Mouse (Mus musculus): Measurements from ENCODE around the gene Ddx17.

The Ddx17 gene

DNA sequence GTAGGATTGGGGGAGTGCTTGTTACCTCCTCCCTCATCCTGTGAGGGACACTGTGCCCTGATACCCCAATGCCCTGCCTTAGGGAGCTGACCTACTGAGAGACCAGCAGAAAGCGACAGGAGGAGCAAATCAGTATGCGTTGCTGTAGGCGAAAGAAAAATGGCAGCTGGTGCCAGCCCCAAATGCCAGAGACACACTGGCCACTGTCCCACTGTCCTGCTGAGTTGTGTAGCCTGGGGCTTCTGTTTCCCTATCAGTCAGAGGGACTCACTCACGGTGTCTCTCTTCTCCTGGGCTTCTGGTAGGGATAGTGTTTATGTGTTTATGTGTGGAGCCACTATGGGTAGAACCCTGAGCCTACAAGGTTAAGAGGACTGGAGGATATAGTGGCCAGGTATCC is 28.8 kb downstream of the Ddx17 start:
- DNase-seq: no peak

DNA sequence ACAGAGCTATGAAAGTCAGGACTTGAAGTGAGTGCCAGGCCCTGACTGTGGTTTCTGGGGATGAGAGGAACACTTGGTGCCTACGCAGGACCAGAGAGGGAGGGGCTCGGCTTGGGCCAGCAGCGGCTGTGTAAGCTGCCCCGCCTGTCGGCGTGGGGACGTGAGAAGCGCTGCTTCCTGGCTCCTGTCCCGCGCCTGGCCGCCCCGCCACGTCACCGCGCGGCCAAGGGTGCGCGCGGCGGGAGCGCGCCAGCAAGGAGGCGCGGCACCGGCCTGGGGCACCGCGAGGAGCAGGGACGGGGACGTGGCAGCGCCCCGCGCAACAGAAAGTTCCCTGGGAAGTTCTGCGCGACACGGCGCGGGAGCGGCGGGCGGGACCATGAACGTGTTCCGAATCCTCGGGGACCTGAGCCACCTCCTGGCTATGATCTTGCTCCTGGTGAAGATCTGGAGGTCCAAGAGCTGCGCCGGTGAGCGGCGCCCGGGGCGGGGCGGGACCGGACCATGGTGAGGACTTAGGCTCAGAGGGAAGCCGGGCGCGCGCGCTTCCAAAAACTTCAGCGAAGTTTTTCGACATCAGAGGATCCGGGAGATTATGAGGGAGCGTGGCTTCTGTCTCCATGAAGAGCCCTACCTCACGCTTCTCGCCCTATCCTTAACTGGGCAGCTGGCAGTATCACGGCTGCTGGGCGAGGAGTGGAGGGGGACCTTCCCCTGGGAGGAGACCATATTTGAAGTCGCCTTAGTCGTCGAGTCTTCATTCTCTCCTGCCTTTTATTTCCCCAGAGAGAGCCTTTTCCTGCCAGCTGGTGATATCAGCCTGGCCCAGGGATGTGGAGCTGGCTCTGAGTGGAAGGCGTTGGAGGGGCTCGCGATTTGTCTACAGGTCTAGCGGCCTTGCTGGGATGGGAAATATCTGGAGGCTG is 30.1 kb downstream of the Ddx17 start, which contains the start of gene Kdelr3:
Gene Kdelr3, plus strand, starts transcription at position 241 of the 926 bp plus-strand sequence.
- DNase-seq: peak; percentile 98

DNA sequence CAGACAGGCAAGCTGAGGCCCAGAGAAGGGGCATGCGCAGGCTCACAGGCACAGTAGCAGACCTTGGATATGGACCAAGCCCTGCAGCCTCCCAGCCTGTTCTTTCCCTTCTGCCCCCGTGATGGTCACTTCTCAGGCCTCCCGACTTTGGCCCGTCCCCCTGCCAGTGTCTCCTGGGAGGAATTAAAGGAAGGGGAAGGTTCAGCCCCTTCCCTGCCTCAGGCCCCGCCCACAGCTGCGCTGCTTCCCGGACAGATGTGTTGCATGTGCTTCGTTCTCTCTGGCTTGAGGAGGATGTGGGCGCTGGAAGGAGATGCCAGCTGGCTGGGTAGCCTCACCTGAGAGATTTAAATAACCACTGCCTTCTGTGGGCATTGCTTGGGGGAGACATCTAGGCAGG is 32.6 kb downstream of the Ddx17 start:
- DNase-seq: peak; percentile 96

- peak; percentile 98 for DNase-seq
Measured at GRCm38 (mm10) chr15:79511553-79512320, 34.8 kb downstream of the Ddx17 start.

DNA sequence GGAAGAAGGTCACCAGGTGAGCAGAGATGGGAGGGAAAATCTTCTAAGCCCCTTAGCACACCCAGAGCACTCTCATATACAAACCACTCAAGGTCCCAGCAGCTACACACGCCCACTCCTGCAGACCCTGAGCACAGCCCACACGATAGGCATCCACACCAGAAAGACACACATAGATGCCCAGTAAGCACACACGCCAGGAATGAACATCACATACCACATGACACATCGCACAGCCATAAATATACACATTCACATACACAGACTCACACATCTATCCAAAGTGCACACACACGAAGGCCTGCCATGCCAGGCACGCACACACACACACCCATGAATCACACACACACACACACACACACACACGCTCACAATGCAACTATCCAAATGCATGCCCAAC is 36.1 kb downstream of the Ddx17 start:
- DNase-seq: no peak

- DNase-seq: no peak
Measured at GRCm38 (mm10) chr15:79509998-79510397, 36.5 kb downstream of the Ddx17 start.

DNA sequence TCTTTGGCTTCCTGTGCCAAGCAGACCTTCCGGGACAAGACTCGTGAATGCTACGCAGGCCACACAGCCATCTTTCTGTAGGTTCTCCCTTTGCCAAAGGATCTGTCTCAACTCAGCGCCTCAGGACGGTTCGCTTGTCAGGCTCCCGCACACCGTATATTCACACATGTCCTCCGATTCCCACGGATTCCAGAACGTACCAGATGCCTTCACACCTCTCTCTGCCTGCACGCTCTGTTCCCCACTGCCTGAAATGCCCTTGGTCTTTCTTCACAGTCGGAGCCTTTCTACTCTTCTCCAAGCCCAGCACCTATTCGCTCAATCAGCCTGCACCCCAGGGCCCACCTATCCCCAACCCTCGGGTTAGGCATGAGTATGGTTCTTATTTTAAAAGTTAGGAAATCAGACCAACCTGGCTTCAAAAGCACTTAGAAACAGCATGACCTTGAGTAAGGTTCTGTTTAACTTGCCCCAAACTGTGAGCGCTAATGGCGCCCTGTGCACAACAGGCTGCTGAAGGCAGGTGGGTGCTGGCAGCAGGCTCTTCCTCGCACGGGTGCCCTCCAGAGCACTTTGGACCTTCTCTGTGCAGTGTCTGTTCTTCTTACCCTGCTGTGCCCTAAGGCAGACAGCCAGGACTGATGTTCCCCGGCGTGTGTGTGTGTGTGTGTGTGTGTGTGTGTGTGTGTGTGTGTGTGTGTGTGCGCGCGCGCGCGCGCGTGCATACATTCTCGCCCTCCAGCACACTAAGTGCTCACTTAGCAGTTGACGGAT is 39.3 kb downstream of the Ddx17 start:
- DNase-seq: no peak

GRCm38 (mm10) chr15:79506460-79506859 is 40.1 kb downstream of the Ddx17 start:
- DNase-seq: no peak

- DNase-seq: peak; percentile 96
Measured at GRCm38 (mm10) chr15:79505616-79506283, 40.8 kb downstream of the Ddx17 start.

- DNase-seq: no peak
Measured at GRCm38 (mm10) chr15:79504707-79505452, 41.7 kb downstream of the Ddx17 start, which contains the start of gene Kcnj4. TSS of gene Kcnj4 (minus strand) at chr15:79505241.

DNA sequence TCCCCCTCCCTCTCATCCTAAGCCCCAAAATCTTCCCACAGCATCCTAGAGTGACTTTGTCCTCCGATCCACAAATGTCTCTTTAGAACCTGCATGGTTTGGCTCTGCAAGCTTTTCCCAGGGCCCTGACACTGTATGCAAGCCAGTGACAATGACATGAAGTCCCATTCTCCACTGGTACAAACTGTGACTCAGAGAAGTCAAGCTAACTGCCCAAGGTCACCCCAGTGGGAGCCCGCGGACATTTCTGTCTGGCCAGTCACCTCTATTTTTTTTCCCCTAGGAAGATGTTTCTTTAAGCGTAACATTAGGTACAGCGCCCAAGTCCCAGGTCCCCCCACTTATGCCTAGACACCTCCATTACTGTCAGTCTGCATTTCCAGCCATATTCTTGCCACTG is 43.1 kb downstream of the Ddx17 start:
- no peak for DNase-seq

GRCm38 (mm10) chr15:79502891-79503341 is 43.6 kb downstream of the Ddx17 start:
- DNase-seq: no peak

- no peak for DNase-seq
Measured at GRCm38 (mm10) chr15:79500110-79500509, 46.4 kb downstream of the Ddx17 start.

GRCm38 (mm10) chr15:79493527-79493926 is 53.0 kb downstream of the Ddx17 start:
- no peak for DNase-seq

- no peak for DNase-seq
Measured at GRCm38 (mm10) chr15:79489463-79489862, 57.1 kb downstream of the Ddx17 start.

- DNase-seq: no peak
Measured at GRCm38 (mm10) chr15:79481181-79481688, 65.3 kb downstream of the Ddx17 start.
